Mouse (Mus musculus): ENCODE results near the gene Atp6v1b1.

Atp6v1b1 gene

GRCm38 (mm10) chr6:83715461-83716196 lies 27.2 kb upstream of the Atp6v1b1 start:
- no peak for DNase-seq (ENCODE audit: low spot score)

DNA sequence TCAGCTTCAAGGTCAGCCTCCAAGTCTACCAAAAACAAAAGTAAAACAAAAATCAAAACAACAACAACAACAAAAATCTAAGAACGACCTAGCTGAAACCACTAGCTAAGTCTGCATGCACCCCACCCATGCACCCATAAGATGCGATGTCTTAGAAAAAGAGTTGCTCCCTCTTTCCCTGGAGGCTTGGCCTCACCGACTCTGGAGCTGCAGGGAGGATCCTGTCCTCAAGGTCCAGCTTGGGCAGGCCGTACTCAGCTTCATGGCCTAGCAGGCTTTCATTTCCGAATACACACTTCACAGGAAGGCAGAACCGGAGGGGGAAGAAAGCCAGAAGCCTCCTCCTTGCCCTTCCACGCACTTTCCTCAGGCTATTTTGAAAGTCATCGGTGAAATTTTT lies 25.8 kb upstream of the Atp6v1b1 start:
- DNase-seq (ENCODE audit: low spot score) = no peak

DNA sequence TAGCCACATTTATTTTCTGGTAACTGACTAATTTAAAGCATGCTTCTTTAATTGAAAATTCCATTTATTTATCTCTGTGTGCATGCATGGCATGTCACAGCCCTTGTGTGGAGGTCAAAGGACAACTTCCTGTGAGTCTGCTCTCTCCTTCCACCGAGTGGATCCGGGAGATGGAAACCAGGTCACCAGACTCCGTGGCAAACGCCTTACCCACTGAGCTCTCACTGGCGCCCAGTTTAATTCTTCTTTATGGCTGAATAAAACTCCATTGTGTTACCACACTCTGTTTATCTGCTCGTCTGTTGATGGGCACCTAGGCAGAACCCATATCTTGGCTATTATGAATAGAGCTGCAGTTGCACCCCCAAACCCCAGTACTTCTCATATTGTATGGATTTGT lies 20.3 kb upstream of the Atp6v1b1 start:
- no peak for DNase-seq (ENCODE audit: low spot score)

GRCm38 (mm10) chr6:83727178-83727577 lies 15.6 kb upstream of the Atp6v1b1 start:
- peak; percentile 7 for DNase-seq (ENCODE audit: low spot score)

DNA sequence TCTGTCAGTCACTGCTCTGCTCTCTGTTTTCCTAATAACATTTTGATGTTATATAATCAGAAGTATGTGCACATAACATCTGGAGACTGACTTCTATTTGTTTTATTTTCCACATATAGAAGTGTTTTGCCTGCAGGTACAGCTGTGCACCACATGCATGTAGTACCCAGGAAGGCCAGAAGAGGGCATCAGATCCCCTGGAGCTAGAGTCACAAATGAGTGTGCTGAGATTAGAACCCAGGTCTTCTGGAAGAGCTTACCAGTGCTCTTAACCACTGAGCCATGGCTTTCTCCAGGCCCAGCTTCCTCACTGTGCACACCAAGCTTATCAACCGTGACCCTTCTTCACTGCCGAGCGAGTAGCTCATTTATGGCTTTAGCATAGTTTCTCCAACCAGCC lies 14.3 kb upstream of the Atp6v1b1 start:
- DNase-seq (ENCODE audit: low spot score) = peak; percentile 29

- no peak for DNase-seq (ENCODE audit: low spot score)
Observed at GRCm38 (mm10) chr6:83729350-83729970, 13.3 kb upstream of the Atp6v1b1 start.

DNA sequence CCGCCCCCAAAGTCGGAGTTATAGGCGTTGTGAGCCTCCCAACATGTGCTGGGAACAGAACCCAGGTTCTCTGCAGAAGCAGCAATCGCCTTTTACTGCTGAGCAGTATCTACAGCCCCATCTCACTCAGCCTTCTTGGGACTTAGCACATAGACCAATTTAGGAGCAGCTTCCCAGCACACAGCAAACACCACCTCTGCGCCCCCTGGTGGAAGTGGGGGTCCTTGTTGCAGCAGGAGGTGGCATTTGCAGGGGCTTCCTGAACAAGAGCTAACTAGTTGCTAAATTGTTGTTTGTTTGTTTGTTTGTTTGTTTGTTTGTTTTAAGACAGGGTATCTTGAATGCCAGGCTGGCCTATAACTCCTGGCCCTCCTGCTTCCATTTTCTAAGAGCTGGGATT lies 11.7 kb upstream of the Atp6v1b1 start:
- peak; percentile 48 for DNase-seq (ENCODE audit: low spot score)

- DNase-seq (ENCODE audit: low spot score) = no peak
Observed at GRCm38 (mm10) chr6:83737311-83737710, 5.5 kb upstream of the Atp6v1b1 start.

- no peak for DNase-seq (ENCODE audit: low spot score)
Observed at GRCm38 (mm10) chr6:83738596-83738995, 4.2 kb upstream of the Atp6v1b1 start.

DNA sequence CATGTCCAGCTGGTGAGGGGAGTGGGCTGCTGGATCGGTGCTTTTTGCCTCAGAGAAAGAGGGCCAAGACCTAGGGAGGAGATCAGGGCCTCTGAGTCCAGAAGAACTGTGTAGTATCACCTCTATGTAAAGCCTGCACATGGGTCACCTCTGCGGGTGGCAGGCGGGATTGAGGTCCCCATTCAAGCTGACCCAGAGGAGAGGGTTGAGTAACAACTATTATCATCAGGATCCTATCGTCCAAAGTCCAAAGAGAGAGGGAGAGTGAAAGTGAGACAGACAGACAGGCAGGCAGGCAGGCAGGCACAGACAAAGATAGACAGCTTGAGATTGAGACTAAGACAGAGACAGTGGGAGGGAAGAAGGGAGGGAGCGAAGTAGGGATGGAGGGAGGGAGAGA lies 422 bp downstream of the Atp6v1b1 start:
- no peak for DNase-seq (ENCODE audit: low spot score)

DNA sequence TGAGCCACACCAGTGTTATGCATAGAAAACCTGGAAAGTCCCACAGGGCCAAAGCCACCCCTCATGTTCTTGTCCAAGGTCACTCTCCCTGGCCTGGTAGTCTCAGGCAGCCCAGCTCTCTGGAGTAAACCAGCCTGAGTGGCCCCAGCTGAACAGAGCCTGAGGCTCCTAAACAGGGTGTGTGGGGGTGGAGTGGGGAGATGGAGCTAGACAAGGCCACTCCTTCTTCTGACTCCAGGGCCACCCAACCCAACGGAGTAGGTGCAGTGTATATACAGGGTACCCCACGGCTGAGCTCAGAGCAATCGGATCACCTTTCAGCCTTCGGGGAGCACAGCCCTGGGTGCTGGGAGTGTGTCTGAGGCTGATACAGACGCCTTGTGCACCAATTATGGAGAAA lies 1.3 kb downstream of the Atp6v1b1 start:
- DNase-seq (ENCODE audit: low spot score) = no peak

GRCm38 (mm10) chr6:83744557-83744956 lies 1.8 kb downstream of the Atp6v1b1 start:
- no peak for DNase-seq (ENCODE audit: low spot score)

DNA sequence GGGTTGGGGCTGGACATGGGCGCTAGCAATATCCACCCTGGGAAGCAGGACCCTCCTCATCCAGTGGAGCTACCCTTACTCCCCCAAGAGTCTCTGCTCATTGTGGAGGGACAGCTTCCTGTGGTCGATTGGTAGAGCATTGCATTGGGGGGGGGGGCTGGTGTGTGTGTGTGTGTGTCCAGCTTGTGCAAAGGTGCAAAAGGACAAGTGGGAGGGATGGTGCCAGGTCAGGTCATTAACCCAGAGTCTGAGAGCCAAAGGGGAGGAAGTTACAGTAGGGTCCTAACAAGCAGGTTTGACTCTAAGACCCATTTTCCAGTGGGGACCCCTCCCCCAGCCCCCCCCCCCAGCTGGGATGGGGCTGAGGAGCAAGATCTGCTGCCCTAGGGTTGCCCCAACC lies 2.7 kb downstream of the Atp6v1b1 start:
- DNase-seq (ENCODE audit: low spot score) = no peak

GRCm38 (mm10) chr6:83749286-83749685 lies 6.5 kb downstream of the Atp6v1b1 start:
- DNase-seq (ENCODE audit: low spot score) = no peak

- DNase-seq (ENCODE audit: low spot score) = peak; percentile 18
Observed at GRCm38 (mm10) chr6:83750171-83750684, 7.4 kb downstream of the Atp6v1b1 start.

GRCm38 (mm10) chr6:83756051-83756450 lies 13.3 kb downstream of the Atp6v1b1 start:
- no peak for DNase-seq (ENCODE audit: low spot score)

DNA sequence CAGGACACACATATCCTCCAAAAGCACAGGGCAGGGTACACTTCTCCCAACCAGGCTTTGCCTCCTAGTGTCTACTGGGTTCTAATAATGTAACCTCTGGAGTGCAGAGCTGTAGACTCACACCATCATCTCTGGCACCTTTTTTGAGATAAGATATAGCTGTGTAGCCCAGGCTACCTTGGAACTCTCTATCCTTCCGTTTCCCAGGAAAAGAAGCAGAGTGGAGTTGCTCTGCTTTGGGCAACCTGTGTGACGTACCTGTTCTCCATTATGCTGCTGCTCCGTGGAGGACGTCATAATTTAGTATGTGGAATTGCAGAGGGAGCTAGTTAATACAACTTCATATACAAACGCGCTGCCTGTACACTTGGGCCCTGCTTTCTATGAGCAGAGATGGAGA lies 19.6 kb downstream of the Atp6v1b1 start, which contains the start of gene Ankrd53:
Ankrd53 (plus strand) TSS at position 301 of the 400 bp plus-strand sequence.
- DNase-seq (ENCODE audit: low spot score) = no peak

- no peak for DNase-seq (ENCODE audit: low spot score)
Observed at GRCm38 (mm10) chr6:83762880-83763431, 20.2 kb downstream of the Atp6v1b1 start.

DNA sequence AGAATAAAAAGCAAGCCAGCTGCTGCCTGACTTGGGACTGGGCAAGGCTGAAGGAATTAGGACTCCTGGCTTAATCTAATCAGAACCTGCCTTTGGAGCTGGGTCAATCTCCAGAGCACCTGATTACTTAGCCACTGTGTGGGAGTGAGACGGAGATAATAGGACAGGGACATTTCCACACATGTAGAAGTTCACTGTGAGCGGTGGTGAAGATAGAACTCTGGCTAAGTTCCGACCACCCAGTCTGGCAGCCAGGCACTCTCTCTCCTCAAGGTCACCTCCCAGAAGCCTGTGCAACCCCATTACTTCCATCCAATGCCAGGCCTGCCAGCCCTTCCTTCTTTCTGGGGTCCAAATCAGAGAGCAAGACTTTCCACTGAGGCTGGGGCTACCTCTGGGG lies 24.2 kb downstream of the Atp6v1b1 start:
- DNase-seq (ENCODE audit: low spot score) = no peak

DNA sequence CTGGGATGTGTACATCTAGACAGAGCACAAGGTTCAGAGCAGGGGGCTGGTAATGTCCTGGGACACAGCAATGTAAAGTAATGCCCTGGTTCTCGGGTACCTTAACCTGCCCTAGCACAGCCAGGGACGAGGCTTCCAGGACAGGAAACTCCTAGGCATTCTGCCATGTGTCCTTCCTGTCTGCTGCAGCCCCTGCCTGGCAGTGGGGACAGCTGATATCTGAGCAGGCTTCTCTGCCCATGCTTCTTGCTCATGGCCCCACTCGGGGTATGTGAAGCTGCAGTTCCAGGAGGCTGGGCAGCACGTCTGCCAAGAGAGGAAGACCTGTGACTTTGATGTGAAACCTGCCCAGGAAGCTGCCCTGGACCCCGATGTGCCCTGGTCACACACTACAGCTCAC lies 25.7 kb downstream of the Atp6v1b1 start:
- no peak for DNase-seq (ENCODE audit: low spot score)

GRCm38 (mm10) chr6:83774126-83774525 lies 31.3 kb downstream of the Atp6v1b1 start:
- DNase-seq (ENCODE audit: low spot score) = peak; percentile 30

DNA sequence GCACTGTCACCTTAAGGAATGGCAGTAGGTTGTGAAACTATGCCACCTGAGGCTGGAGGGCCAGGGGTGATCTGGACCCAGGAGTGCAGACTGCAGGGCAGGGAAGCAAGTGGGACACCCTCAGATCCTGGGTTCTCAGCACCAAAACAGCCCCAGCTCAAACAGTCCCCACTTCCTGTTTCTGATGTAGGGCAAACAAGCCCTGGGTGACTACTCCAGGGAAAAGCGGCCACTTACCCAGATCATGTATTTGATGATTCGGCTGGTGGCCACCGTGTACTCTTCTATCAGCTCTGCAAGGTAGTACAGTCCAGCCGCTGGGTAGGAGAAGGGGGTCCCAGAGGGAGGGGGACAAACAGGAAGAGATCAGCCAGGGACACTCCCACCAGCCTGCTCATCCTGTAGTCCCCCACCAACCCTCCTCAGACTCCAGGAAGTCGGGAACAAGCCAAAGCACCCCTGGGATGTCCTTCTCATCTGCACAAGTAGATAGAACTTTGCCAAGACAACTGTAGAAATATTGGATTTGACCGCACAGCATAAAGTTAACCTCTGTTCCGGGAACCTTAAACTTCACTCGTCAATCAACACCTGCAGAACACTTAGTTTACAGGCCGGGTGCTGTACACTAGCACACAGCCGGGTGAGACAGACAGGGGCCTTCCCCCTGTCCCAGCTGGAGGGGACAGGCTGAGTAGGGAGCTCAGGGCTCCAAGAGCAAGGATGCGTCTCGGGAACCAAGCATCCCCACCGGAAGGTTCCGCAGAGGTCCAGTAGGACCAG lies 32.2 kb downstream of the Atp6v1b1 start:
- DNase-seq (ENCODE audit: low spot score) = peak; percentile 34

Data from c-Kit-positive CD71-positive TER-119-positive erythroid progenitor cells, embryonic 14.5 days (primary cell).